In the genomic region with DNA sequence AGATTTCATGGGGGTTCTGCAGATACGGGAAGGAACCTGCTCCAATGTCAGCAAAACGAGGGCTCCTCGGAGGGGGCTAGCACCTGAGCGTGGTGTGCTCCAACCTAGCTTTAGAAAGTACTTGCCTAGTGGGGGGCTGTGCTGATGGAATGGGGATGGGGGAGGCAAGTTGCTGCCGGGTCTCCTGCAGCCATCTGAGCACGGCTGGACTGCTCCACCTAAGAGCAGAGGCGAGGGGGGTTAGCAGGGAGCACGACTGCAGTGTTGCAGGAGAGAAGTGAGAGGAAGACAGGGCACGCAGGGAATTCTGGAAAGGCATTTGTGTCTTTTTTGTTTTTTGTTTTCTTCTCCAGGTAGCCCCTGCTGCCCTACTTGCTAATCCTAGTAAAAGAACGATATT, we compare ENCODE assay signal across 24 mouse cellular contexts. TPM values are rescaled to one million over a fixed set of nuclear protein-coding genes. Genes with fewer than 3 reads are reported as not detected.
DNase-seq lines count a peak whose midpoint lies in the region; ATAC-seq lines count a peak whose summit lies in the region.
"Had no signal": no experiment of that assay in that cellular context is flagged by ENCODE, and none has a peak within 500 bp of the region (broad histone marks: within the 10 kb centered on the region; RNA-seq: fewer than 3 reads in every experiment).

No protein-coding gene starts in this region.

- H3K4me2 ChIP-seq in embryonic facial prominence, embryonic 12.5 days (replicated peaks) = peak overlapping the region; percentile 21; the same call in 1 of the 2 replicates
- H3K4me2 ChIP-seq in limb, embryonic 12.5 days = 0 out of 2 replicates have a peak overlapping the region, but pooled peaks have one; percentile 32
- H3K4me2 ChIP-seq: forebrain, embryonic 15.5 days; hindbrain, embryonic 15.5 days had no signal

- no peaks in the 10 kb centered on the region for H3K27me3 ChIP-seq in embryonic facial prominence, embryonic 12.5 days
- H3K27me3 ChIP-seq in limb, embryonic 12.5 days = no peaks in the 10 kb centered on the region
- H3K27me3 ChIP-seq: forebrain, embryonic 15.5 days; hindbrain, embryonic 15.5 days had no signal

- DNase-seq in heart, adult 11 months = peak; percentile 79
- no peak for DNase-seq in heart, postnatal 10 days
- DNase-seq in B cell, adult 2 months = no peak
- no peak for DNase-seq in adrenal gland, postnatal 4 days (ENCODE audit: low spot score in 2 of 2)
- DNase-seq: adrenal gland, postnatal 10 days; cerebellum, adult 11-12 months; cerebellum, adult 9-10 months; cerebellum, postnatal 25 days; gastrocnemius, postnatal 10 days; heart, adult 2 months had no signal

- ATAC-seq in embryonic facial prominence, embryonic 12.5 days (ENCODE audit: insufficient number of reproducible peaks, insufficient read depth, low FRiP score, low TSS enrichment) = no peak
- no peak for ATAC-seq in limb, embryonic 12.5 days (ENCODE audit: insufficient number of reproducible peaks, insufficient read depth, low FRiP score, low TSS enrichment, low read depth)
- ATAC-seq: CD4-positive, CD25-positive, alpha-beta regulatory T cell, adult 4 months; forebrain, embryonic 15.5 days; intestine, embryonic 16.5 days had no signal

- H3K36me3 ChIP-seq in embryonic facial prominence, embryonic 12.5 days = no peaks in the 10 kb centered on the region
- H3K36me3 ChIP-seq in limb, embryonic 12.5 days = no peaks in the 10 kb centered on the region
- H3K36me3 ChIP-seq: forebrain, embryonic 15.5 days; G1E; heart, embryonic 15.5 days; hindbrain, embryonic 10.5 days; hindbrain, embryonic 15.5 days had no signal

- no peak overlapping the region for H3K4me3 ChIP-seq in embryonic facial prominence, embryonic 12.5 days
- H3K4me3 ChIP-seq in limb, embryonic 12.5 days (replicated peaks) = no peak overlapping the region
- H3K4me3 ChIP-seq: forebrain, embryonic 15.5 days; heart, adult 2 months; hindbrain, embryonic 10.5 days; hindbrain, embryonic 15.5 days had no signal

- WGBS in embryonic facial prominence, embryonic 12.5 days = 22% methylated on average over 10 of the region's 10 CpGs
- WGBS in limb, embryonic 12.5 days = 31% methylated on average over 10 of the region's 10 CpGs

- no peak overlapping the region for H3K27ac ChIP-seq in embryonic facial prominence, embryonic 12.5 days
- H3K27ac ChIP-seq in limb, embryonic 12.5 days = no peak overlapping the region
- H3K27ac ChIP-seq: forebrain, embryonic 15.5 days; heart, adult 2 months; heart, embryonic 15.5 days; hindbrain, embryonic 10.5 days; hindbrain, embryonic 15.5 days had no signal

- intact Hi-C loops in heart, postnatal 10 days (cut with DNase I) = loop anchor here (2.0 to 5.0 kb wide), 2 partner anchors 38 to 63 kb away; no protein-coding TSS in a partner anchor

- no peak overlapping the region for H3K9ac ChIP-seq in embryonic facial prominence, embryonic 12.5 days
- no peak overlapping the region for H3K9ac ChIP-seq in limb, embryonic 12.5 days (replicated peaks)
- H3K9ac ChIP-seq: forebrain, embryonic 15.5 days; heart, embryonic 15.5 days; hindbrain, embryonic 15.5 days had no signal

- H3K9me3 ChIP-seq in embryonic facial prominence, embryonic 12.5 days = no peaks in the 10 kb centered on the region
- H3K9me3 ChIP-seq in limb, embryonic 12.5 days = no peaks in the 10 kb centered on the region
- H3K9me3 ChIP-seq: forebrain, embryonic 15.5 days; G1E; heart, embryonic 15.5 days; hindbrain, embryonic 10.5 days; hindbrain, embryonic 15.5 days had no signal

- 0 out of 2 replicates have a peak, but pooled peaks cover 3% of the 10 kb centered on the region for H3K4me1 ChIP-seq in embryonic facial prominence, embryonic 12.5 days
- peaks cover 6% of the 10 kb centered on the region for H3K4me1 ChIP-seq in limb, embryonic 12.5 days (replicated peaks)
- H3K4me1 ChIP-seq: hindbrain, embryonic 15.5 days had no signal

RNA-seq across cellular contexts. Expression of gene Thegl, which starts 44.5 kb away (rescaled TPM):
- total RNA-seq in heart, postnatal 10 days (2021) = not detected
- not detected in 2 replicates for polyA plus RNA-seq in embryonic facial prominence, embryonic 12.5 days (2016; fragmentation: Nextera tagmentation; extraction: Ambion mirVana)
- polyA plus RNA-seq in limb, embryonic 12.5 days (2016; fragmentation: Nextera tagmentation; extraction: Ambion mirVana) = not detected in 2 replicates
- under 1 TPM; 0.28 to 0.31 TPM for total RNA-seq in adrenal gland, postnatal 4 days (2021)
- total RNA-seq: adrenal gland, postnatal 10 days; G1E; gastrocnemius, postnatal 10 days; gastrocnemius, postnatal 4 days; heart, adult 2 months; heart, postnatal 25 days had no signal
- polyA plus RNA-seq: CD4-positive, CD25-positive, alpha-beta regulatory T cell, adult 4 months; heart, embryonic 11.5 days; heart, embryonic 15.5 days had no signal

RNA-seq across cellular contexts. Expression of gene Hopx, which starts 54.6 kb away (rescaled TPM):
- 100 to 1,000 TPM; 498 to 553 TPM for total RNA-seq in heart, postnatal 10 days (2021)
- 0.26 and 0.27 TPM in 2 replicates for polyA plus RNA-seq in embryonic facial prominence, embryonic 12.5 days (2016; fragmentation: Nextera tagmentation; extraction: Ambion mirVana)
- polyA plus RNA-seq in limb, embryonic 12.5 days (2016; fragmentation: Nextera tagmentation; extraction: Ambion mirVana) = 0.26 TPM in 1 of 2 replicates, not detected in the other
- total RNA-seq in adrenal gland, postnatal 4 days (2021) = 1 to 10 TPM; 4.8 to 7.2 TPM
- total RNA-seq: G1E had no signal
- polyA plus RNA-seq: G1E had no signal

RNA-seq across cellular contexts. Expression of gene Arl9, which starts 56.5 kb away (rescaled TPM):
- total RNA-seq in heart, postnatal 10 days (2021) = not detected
- polyA plus RNA-seq in embryonic facial prominence, embryonic 12.5 days (2016; fragmentation: Nextera tagmentation; extraction: Ambion mirVana) = not detected in 2 replicates
- not detected in 2 replicates for polyA plus RNA-seq in limb, embryonic 12.5 days (2016; fragmentation: Nextera tagmentation; extraction: Ambion mirVana)
- total RNA-seq in adrenal gland, postnatal 4 days (2021) = not detected
- total RNA-seq: G1E; gastrocnemius, postnatal 10 days; gastrocnemius, postnatal 4 days; heart, adult 2 months; heart, postnatal 25 days had no signal
- polyA plus RNA-seq: CD4-positive, CD25-positive, alpha-beta regulatory T cell, adult 4 months; cortical plate, adult 2 months; embryonic facial prominence, embryonic 11.5 days; forebrain, embryonic 15.5 days; G1E; heart, adult 2 months; heart, embryonic 11.5 days; heart, embryonic 15.5 days; hindbrain, embryonic 10.5 days; hindbrain, embryonic 15.5 days; intestine, embryonic 16.5 days had no signal

Comparison
In these comparisons a context has a peak if more than half of its experiments do, and no peak if none do; other contexts are left out.
1. RNA of gene Hopx, which starts 54.6 kb away (total RNA-seq): 498 to 553 TPM in heart, postnatal 10 days; 4.8 to 7.2 TPM in adrenal gland, postnatal 4 days; every median in the first group is over 10 times any median in the second.